Mouse (Mus musculus) forebrain, embryonic 11.5 days (tissue): ENCODE data around the gene Ankrd66. TPM values are rescaled to one million over a fixed set of nuclear protein-coding genes. Genes with fewer than 3 reads are reported as not detected.
A peak's percentile ranks its signal among the peaks of the same experiment; 100 is the strongest.

Source experiments
- ATAC-seq: fragments of 200-750 bp; cut with Nextera tagmentation; replicated peaks from 2 replicates; pipeline ENCODE4 v1.8.0; 2017; ENCODE audit warnings: moderate TSS enrichment; ENCODE audit not compliant: low FRiP score
- DNase-seq: peaks from one replicate; pipeline ENCODE4 v3.0.0-alpha.2; 2017; ENCODE audit warnings: low spot score
- H3K27ac ChIP-seq: fragments of 300-500 bp; sonication (generic); 2 replicates; pipeline ENCODE4 v1.5.1; 2014; ENCODE audit warnings: low read depth, low read length
- H3K27me3 ChIP-seq: fragments of 300-500 bp; sonication (generic); 2 replicates; pipeline ENCODE4 v1.6.1; 2014; ENCODE audit warnings: mild to moderate bottlenecking, low read length, mixed read lengths; ENCODE audit not compliant: control insufficient read depth, insufficient read depth
- H3K36me3 ChIP-seq: fragments of 300-500 bp; sonication (generic); 2 replicates; pipeline ENCODE4 v1.6.1; 2014; ENCODE audit warnings: mild to moderate bottlenecking, low read length, moderate library complexity, mixed read lengths; ENCODE audit not compliant: control insufficient read depth, insufficient read depth
- H3K4me1 ChIP-seq: fragments of 300-500 bp; sonication (generic); replicated peaks from 2 replicates; pipeline ENCODE4 v1.6.1; 2014; ENCODE audit warnings: low read length, mixed read lengths; ENCODE audit not compliant: control insufficient read depth, insufficient read depth
- H3K4me2 ChIP-seq: fragments of 300-500 bp; sonication (generic); 2 replicates; pipeline ENCODE4 v1.6.1; 2014; ENCODE audit warnings: low read depth, mild to moderate bottlenecking, low read length, moderate library complexity, mixed read lengths; ENCODE audit not compliant: severe bottlenecking
- H3K4me3 ChIP-seq: fragments of 300-500 bp; sonication (generic); 2 replicates; pipeline ENCODE4 v1.5.1; 2014; ENCODE audit warnings: low read depth, low read length
- H3K9ac ChIP-seq: fragments of 300-500 bp; sonication (generic); 2 replicates; pipeline ENCODE4 v1.6.1; 2014; ENCODE audit warnings: low read length
- H3K9me3 ChIP-seq: fragments of 300-500 bp; sonication (generic); 2 replicates; pipeline ENCODE4 v1.6.1; 2016; ENCODE audit warnings: low read length, mixed read lengths; ENCODE audit not compliant: control insufficient read depth
- WGBS: fragments of 180-500 bp; shearing (Covaris S2); extraction: QIAGEN DNeasy Blood & Tissue Kit; methylation state at CpG from one replicate; pipeline ENCODE4 v1.1.7; 2014; 5-methylcytosine and 5-hydroxymethylcytosine counted together
- polyA plus RNA-seq: library from polyadenylated mRNA; unstranded; fragments of >200 nt; fragmentation: Nextera tagmentation; extraction: Ambion mirVana; gene quantifications from 2 replicates; pipeline ENCODE4 v1.2.1, GENCODE M21; 2014

The Ankrd66 gene
- polyA plus RNA-seq, 1 experiment from 2014 or later, result not detected

GRCm38 (mm10) chr17:43520166-43520565 is 23.3 kb downstream of the Ankrd66 start:
- WGBS, result 83% methylated on average over 3 of the region's 3 CpGs
- no peak overlapping the region for H3K27ac ChIP-seq
- H3K9me3 ChIP-seq, result no peaks in the 10 kb centered on the region
- no peaks in the 10 kb centered on the region for H3K36me3 ChIP-seq
- DNase-seq (no peak), ATAC-seq (no peak)
- no peak overlapping the region for H3K9ac ChIP-seq
- no peak overlapping the region for H3K4me2 ChIP-seq
- H3K4me1 ChIP-seq, result no peaks in the 10 kb centered on the region
- H3K4me3 ChIP-seq, result no peak overlapping the region
- no peaks in the 10 kb centered on the region for H3K27me3 ChIP-seq

GRCm38 (mm10) chr17:43518644-43519409 is 24.6 kb downstream of the Ankrd66 start:
- H3K9me3 ChIP-seq, result no peaks in the 10 kb centered on the region; the same call in 1 of the 2 replicates
- no peak overlapping the region for H3K4me2 ChIP-seq
- peak; percentile 67 for ATAC-seq
- no peak overlapping the region for H3K9ac ChIP-seq
- no peaks in the 10 kb centered on the region for H3K27me3 ChIP-seq
- H3K27ac ChIP-seq, result no peak overlapping the region
- H3K4me3 ChIP-seq, result no peak overlapping the region
- no peaks in the 10 kb centered on the region for H3K4me1 ChIP-seq
- WGBS, result 32% methylated on average over 18 of the region's 18 CpGs
- no peaks in the 10 kb centered on the region for H3K36me3 ChIP-seq
- peak; percentile 80 for DNase-seq

GRCm38 (mm10) chr17:43510782-43511181 is 32.7 kb downstream of the Ankrd66 start:
- H3K4me3 ChIP-seq, result no peak overlapping the region
- no peak overlapping the region for H3K9ac ChIP-seq
- DNase-seq (peak; percentile 55), ATAC-seq (peak; percentile 82)
- H3K4me2 ChIP-seq, result no peak overlapping the region
- no peak overlapping the region for H3K27ac ChIP-seq
- H3K27me3 ChIP-seq, result no peaks in the 10 kb centered on the region
- no peaks in the 10 kb centered on the region; the same call in 1 of the 2 replicates for H3K4me1 ChIP-seq
- WGBS, result 49% methylated on average over 4 of the region's 4 CpGs
- H3K9me3 ChIP-seq, result no peaks in the 10 kb centered on the region; the same call in 1 of the 2 replicates
- H3K36me3 ChIP-seq, result no peaks in the 10 kb centered on the region

- Histone ChIP-seq H3K4me3 (no peak overlapping the region), H3K27ac (no peak overlapping the region), H3K4me1 (no peaks in the 10 kb centered on the region), H3K36me3 (no peaks in the 10 kb centered on the region), H3K4me2 (no peak overlapping the region), H3K9me3 (no peaks in the 10 kb centered on the region), H3K9ac (no peak overlapping the region), H3K27me3 (no peaks in the 10 kb centered on the region)
- no peak for DNase-seq
- WGBS, result 83% methylated on average over 6 of the region's 6 CpGs
- no peak for ATAC-seq
These were observed 38.9 kb downstream of the Ankrd66 start for GRCm38 (mm10) chr17:43504594-43504934.

- Histone ChIP-seq H3K9me3 (no peaks in the 10 kb centered on the region), H3K36me3 (no peaks in the 10 kb centered on the region), H3K27ac (no peak overlapping the region), H3K27me3 (no peaks in the 10 kb centered on the region), H3K4me1 (no peaks in the 10 kb centered on the region), H3K4me2 (no peak overlapping the region), H3K9ac (no peak overlapping the region), H3K4me3 (no peak overlapping the region)
- ATAC-seq (no peak), DNase-seq (no peak)
- WGBS, result 80% methylated on average over 4 of the region's 4 CpGs
These were observed 39.4 kb downstream of the Ankrd66 start for GRCm38 (mm10) chr17:43503861-43504593.

- Histone ChIP-seq H3K4me2 (no peak within 1 kb of the TSS), H3K4me1 (no peaks in the 10 kb centered on the region), H3K4me3 (no peak within 1 kb of the TSS), H3K27ac (no peak within 1 kb of the TSS), H3K9ac (no peak within 1 kb of the TSS), H3K27me3 (no peaks in the 10 kb centered on the region), H3K36me3 (no peaks in the 10 kb centered on the region), H3K9me3 (no peaks in the 10 kb centered on the region)
- 92% methylated on average over 9 of the region's 9 CpGs for WGBS
- DNase-seq (no peak), ATAC-seq (no peak)
These were observed 40.8 kb downstream of the Ankrd66 start, which contains the start of gene Mep1a for GRCm38 (mm10) chr17:43502592-43502991. Gene Mep1a (minus strand): TSS chr17:43502812.

GRCm38 (mm10) chr17:43501631-43502030 is 41.8 kb downstream of the Ankrd66 start:
- no peak overlapping the region for H3K9ac ChIP-seq
- no peak for DNase-seq
- WGBS, result 95% methylated on average over 5 of the region's 5 CpGs
- no peaks in the 10 kb centered on the region for H3K36me3 ChIP-seq
- H3K4me2 ChIP-seq, result no peak overlapping the region
- no peak for ATAC-seq
- H3K4me3 ChIP-seq, result no peak overlapping the region
- H3K27ac ChIP-seq, result no peak overlapping the region
- no peaks in the 10 kb centered on the region for H3K9me3 ChIP-seq
- no peaks in the 10 kb centered on the region for H3K4me1 ChIP-seq
- H3K27me3 ChIP-seq, result no peaks in the 10 kb centered on the region

GRCm38 (mm10) chr17:43501223-43501622 is 42.2 kb downstream of the Ankrd66 start:
- WGBS, result 80% methylated on average over 3 of the region's 3 CpGs

More at GRCm38 (mm10) chr17:43501223-43501622, 42.2 kb downstream of the Ankrd66 start:
- no peak overlapping the region for H3K27ac ChIP-seq
- H3K4me1 ChIP-seq, result no peaks in the 10 kb centered on the region
- DNase-seq (no peak), ATAC-seq (no peak)
- H3K4me3 ChIP-seq, result no peak overlapping the region
- H3K27me3 ChIP-seq, result no peaks in the 10 kb centered on the region
- no peak overlapping the region for H3K9ac ChIP-seq
- no peak overlapping the region for H3K4me2 ChIP-seq
- H3K36me3 ChIP-seq, result no peaks in the 10 kb centered on the region
- H3K9me3 ChIP-seq, result no peaks in the 10 kb centered on the region
